27 mouse cellular contexts compared by ENCODE assay signal in genomic region chr17:44252653-44253052, GRCm38 (mm10).
"Had no signal": no experiment of that assay in that cellular context is flagged by ENCODE, and none has a peak within 500 bp of the region (broad histone marks: within the 10 kb centered on the region; RNA-seq: fewer than 3 reads in every experiment).

No protein-coding gene starts in this region.

- H3K4me3 ChIP-seq: gastrocnemius, adult 2 months; heart, embryonic 10.5 days; heart, embryonic 12.5 days; hindbrain, embryonic 10.5 days; hindbrain, embryonic 12.5 days; intestine, embryonic 15.5 days; layer of hippocampus, adult 2 months; left cerebral cortex, adult 2 months; limb, embryonic 10.5 days; limb, embryonic 12.5 days; liver, embryonic 13.5 days; liver, embryonic 15.5 days had no signal

- H3K4me1 ChIP-seq: hindbrain, embryonic 10.5 days; intestine, embryonic 15.5 days; liver, embryonic 15.5 days had no signal

- H3K27ac ChIP-seq: gastrocnemius, adult 2 months; heart, embryonic 10.5 days; hindbrain, embryonic 10.5 days; hindbrain, embryonic 12.5 days; hindbrain, embryonic 14.5 days; intestine, embryonic 15.5 days; layer of hippocampus, adult 2 months; left cerebral cortex, adult 2 months; limb, embryonic 10.5 days; limb, embryonic 12.5 days; liver, embryonic 13.5 days; liver, embryonic 15.5 days had no signal

- H3K9ac ChIP-seq: heart, embryonic 12.5 days; hindbrain, embryonic 12.5 days; hindbrain, embryonic 14.5 days; intestine, embryonic 15.5 days; limb, embryonic 12.5 days; liver, embryonic 13.5 days; liver, embryonic 15.5 days had no signal

- H3K27me3 ChIP-seq: intestine, embryonic 15.5 days; liver, embryonic 13.5 days; liver, embryonic 15.5 days had no signal

- H3K36me3 ChIP-seq: hindbrain, embryonic 10.5 days; hindbrain, embryonic 12.5 days; limb, embryonic 10.5 days; limb, embryonic 12.5 days; liver, embryonic 15.5 days had no signal

- ATAC-seq: hindbrain, embryonic 16.5 days; inflammation-experienced regulatory T-cells, adult 6 months; intestine, embryonic 15.5 days; intestine, postnatal 0 days had no signal

- H3K9me3 ChIP-seq: hindbrain, embryonic 12.5 days; intestine, embryonic 15.5 days; limb, embryonic 10.5 days; liver, embryonic 13.5 days; liver, embryonic 15.5 days had no signal

- DNase-seq: gastrocnemius, adult 2 months; gastrocnemius, postnatal 10 days; gastrocnemius, postnatal 25 days; heart, adult 11 months; heart, postnatal 10 days; heart, postnatal 4 days; kidney, adult 18-20 months; kidney, adult 8-10 months; kidney, postnatal 10 days; kidney, postnatal 25 days; kidney, postnatal 4 days; liver; liver, embryonic 13.5 days had no signal
